Mouse (Mus musculus) kidney, adult 2 months (tissue): Measurements from ENCODE around the gene Gm45713. TPM values are rescaled to one million over a fixed set of nuclear protein-coding genes. Genes with fewer than 3 reads are reported as not detected.
A peak's percentile ranks its signal among the peaks of the same experiment; 100 is the strongest.

Source experiments
- DNase-seq: peaks from one replicate; pipeline ENCODE4 v3.0.0; 2021
- H3K27ac ChIP-seq: fragments of 200-500 bp; 2 replicates; pipeline ENCODE4 v1.5.1; 2012; ENCODE audit warnings: low read depth, low read length, control low read depth, inconsistent platforms; ENCODE audit not compliant: insufficient read depth
- H3K27me3 ChIP-seq: fragments of 200-500 bp; replicated peaks from 2 replicates; pipeline ENCODE4 v1.6.1; 2012; ENCODE audit warnings: mild to moderate bottlenecking, moderate library complexity, low read length, inconsistent platforms; ENCODE audit not compliant: control insufficient read depth, insufficient read depth
- H3K36me3 ChIP-seq: fragments of 200-500 bp; 2 replicates; pipeline ENCODE4 v1.6.1; 2012; ENCODE audit warnings: mild to moderate bottlenecking, moderate library complexity, low read length, inconsistent platforms; ENCODE audit not compliant: control insufficient read depth, insufficient read depth
- H3K4me1 ChIP-seq: fragments of 200-500 bp; 2 replicates; pipeline ENCODE4 v1.6.1; 2011; ENCODE audit warnings: low read length; ENCODE audit not compliant: control insufficient read depth, insufficient read depth
- H3K4me3 ChIP-seq: fragments of 200-500 bp; 2 replicates; pipeline ENCODE4 v1.5.1; 2011; ENCODE audit warnings: mild to moderate bottlenecking, low read depth, low read length, control low read depth; ENCODE audit not compliant: insufficient read depth
- CTCF ChIP-seq: fragments of 200-500 bp; conservative IDR thresholded peaks from 2 replicates; pipeline ENCODE4 v1.5.1; 2011; ENCODE audit warnings: low read depth, mild to moderate bottlenecking, control low read depth, low read length, moderate library complexity, mixed read lengths; ENCODE audit not compliant: insufficient read depth, insufficient read length
- POLR2A ChIP-seq: fragments of 200-500 bp; IDR thresholded peaks from one replicate; pipeline ENCODE4 v1.6.1; 2011; ENCODE audit warnings: low read depth, low read length, control low read depth
- whole genome bisulfite sequencing: fragments of 180-500 bp; shearing (Covaris S2); methylation state at CpG from one replicate; pipeline ENCODE4 v1.1.7; 2018; 5-methylcytosine and 5-hydroxymethylcytosine counted together
- polyA plus RNA-seq: library from polyadenylated mRNA; depleted of rRNA; stranded (reverse); fragments of >200 nt; gene quantifications from 2 replicates; pipeline ENCODE4 v1.2.3, GENCODE M21; 2012

Gene Gm45713
- polyA plus RNA-seq, 1 experiment = 5.6 TPM

DNA sequence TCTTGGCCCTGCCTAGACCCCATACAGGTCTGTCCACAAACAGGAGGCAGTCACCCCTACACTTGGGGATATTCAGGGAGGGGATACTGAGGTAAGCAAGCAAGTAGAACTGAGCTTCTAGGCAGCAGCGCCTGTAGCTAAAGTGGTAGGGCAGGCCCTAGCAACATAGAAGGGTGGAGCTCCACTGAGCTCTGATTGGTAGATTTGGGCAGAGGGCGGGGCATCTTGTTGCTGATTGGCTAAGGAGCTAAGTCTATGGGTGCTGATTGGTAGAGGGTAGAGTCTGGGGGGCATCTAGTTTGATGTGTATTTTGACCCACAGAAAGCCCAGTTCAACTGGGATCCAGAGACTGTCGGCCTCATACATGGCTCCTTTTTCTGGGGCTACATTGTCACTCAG, 33.5 kb upstream of the Gm45713 start:
- Histone ChIP-seq H3K4me1 (no peaks in the 10 kb centered on the region), H3K27me3 (peaks cover 2% of the 10 kb centered on the region), H3K27ac (no peak overlapping the region), H3K36me3 (no peaks in the 10 kb centered on the region), H3K4me3 (no peak overlapping the region)
- DNase-seq = no peak
- WGBS = 91% methylated on average over 3 of the region's 3 CpGs
- TF ChIP-seq CTCF = no peak

DNA sequence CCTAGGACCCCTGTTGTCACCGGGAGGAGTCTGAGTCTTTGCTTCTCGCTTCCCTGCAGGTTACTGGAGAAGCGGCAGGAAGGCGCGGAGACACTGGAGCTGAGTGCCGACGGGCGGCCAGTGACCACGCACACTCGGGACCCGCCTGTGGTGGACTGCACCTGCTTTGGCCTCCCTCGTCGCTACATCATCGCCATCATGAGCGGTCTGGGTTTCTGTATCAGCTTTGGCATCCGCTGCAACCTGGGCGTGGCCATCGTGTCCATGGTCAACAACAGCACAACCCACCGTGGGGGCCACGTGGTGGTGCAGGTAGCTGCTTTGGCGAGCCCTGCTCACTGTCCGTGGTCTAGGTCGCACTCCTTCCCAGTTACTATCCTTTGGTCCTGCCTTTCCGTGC, 32.6 kb upstream of the Gm45713 start:
- WGBS = 6% methylated on average over 24 of the region's 24 CpGs
- Histone ChIP-seq H3K27ac (no peak overlapping the region), H3K27me3 (peaks cover 2% of the 10 kb centered on the region), H3K4me3 (no peak overlapping the region), H3K36me3 (no peaks in the 10 kb centered on the region), H3K4me1 (no peaks in the 10 kb centered on the region)
- no peak for TF ChIP-seq CTCF
- TF ChIP-seq POLR2A = no peak
- no peak for DNase-seq

DNA sequence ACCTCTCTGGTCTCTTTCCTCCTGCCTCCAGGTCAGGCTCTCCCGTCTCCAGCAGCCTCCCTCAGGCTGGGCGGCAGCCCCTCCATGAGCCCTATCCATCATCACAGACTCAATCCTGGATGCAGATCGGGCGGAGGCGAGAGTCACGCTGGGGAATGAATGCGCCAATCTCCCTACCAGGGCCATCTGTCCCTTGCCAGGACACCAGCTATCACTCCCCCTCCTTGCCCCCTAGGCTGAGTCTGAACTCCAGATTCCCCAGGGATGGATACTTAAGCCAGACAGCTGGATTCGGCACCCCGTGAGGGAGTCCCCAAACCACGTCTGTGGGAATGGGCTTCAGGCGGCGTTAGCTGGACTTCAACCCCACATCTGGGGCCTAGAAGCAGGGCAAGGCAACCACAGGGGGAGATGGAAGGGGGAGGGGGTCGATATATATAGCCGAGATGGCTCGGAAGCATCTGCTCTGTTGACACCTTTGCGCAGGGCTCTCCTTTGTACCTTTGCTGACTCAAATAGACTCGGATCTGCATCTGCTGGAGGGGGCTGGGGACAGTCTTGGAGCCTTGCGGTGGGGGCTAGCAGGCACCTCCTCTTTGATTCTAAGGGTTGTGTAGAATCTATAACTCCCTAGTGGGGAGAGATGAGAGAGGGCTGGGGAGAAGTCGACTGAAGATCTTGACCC, 31.9 kb upstream of the Gm45713 start:
- peaks cover 2% of the 10 kb centered on the region for H3K27me3 ChIP-seq
- DNase-seq = no peak
- H3K4me3 ChIP-seq = no peak overlapping the region
- H3K36me3 ChIP-seq = no peaks in the 10 kb centered on the region
- H3K27ac ChIP-seq = no peak overlapping the region
- no peaks in the 10 kb centered on the region for H3K4me1 ChIP-seq
- TF ChIP-seq POLR2A = no peak
- no peak for TF ChIP-seq CTCF
- WGBS = 5% methylated on average over 19 of the region's 19 CpGs

DNA sequence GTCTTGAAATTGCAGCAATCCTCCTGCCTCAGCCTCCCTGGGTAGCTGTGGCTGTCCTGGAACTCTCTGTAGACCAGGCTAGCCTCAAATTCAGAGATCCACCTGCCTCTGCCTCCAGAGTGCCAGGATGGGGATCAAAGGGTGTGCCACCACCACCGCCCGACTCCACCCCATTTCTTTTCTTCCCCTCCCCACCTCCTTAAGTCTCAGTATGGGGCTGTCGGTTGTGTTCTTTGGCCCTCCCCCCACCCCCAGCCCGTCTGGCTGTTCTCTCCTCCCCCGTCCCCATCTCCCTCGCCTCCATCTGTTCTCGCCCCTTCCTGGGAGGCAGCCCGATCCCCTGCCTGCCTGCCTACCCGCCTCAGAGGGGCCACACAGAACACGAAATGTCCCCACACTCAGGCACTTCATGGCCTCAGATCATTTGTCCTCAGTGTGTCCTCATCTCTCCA, 30.9 kb upstream of the Gm45713 start:
- no peak for DNase-seq
- WGBS = 31% methylated on average over 10 of the region's 10 CpGs
- Histone ChIP-seq H3K4me1 (no peaks in the 10 kb centered on the region), H3K27me3 (peaks cover 2% of the 10 kb centered on the region), H3K4me3 (no peak overlapping the region), H3K36me3 (no peaks in the 10 kb centered on the region), H3K27ac (no peak overlapping the region)
- no peak for TF ChIP-seq CTCF
- no peak for TF ChIP-seq POLR2A

DNA sequence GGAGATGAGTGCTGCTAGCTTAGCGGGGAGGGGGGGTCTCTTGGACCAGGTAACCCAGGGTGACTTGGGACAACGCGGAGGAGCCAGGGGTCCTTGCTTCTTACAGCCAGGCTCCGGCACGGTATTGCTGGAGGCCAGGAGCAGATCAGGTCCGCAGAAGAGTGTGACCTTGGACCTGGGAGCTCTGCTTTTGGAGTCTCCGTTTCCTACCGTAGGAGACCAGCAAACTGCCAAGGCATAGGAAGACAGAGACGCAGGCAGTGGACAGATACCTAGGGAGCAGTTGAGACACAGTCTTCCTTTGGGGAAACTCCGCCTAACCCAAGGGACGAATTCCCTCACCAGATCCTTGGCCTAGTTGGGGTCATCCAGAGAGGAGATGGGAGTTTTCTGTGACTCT, 29.7 kb upstream of the Gm45713 start:
- Histone ChIP-seq H3K27me3 (peaks cover 2% of the 10 kb centered on the region), H3K4me3 (no peak overlapping the region), H3K36me3 (no peaks in the 10 kb centered on the region), H3K27ac (no peak overlapping the region), H3K4me1 (no peaks in the 10 kb centered on the region; the same call in 1 of the 2 replicates)
- TF ChIP-seq CTCF (no peak), POLR2A (no peak)
- no peak for DNase-seq
- 68% methylated on average over 11 of the region's 11 CpGs for WGBS

DNA sequence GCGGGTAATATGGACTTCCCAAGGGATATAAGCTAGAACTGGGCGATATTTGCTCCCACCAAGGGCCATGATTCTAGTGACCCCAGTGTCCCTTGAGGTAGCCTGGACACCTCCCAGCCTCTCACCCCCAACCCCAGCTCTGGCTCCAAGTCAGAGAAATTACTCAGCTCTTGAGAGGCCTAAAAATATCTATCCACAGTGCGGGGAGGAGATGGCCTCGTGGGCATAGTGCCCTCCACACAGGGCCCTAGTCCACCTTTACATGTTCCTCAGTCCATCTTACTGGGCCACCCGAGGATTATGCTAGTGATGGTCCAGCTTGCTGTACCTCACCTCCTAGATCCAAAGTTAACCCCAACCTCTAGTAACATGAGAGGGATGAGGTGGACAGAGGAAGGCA, 28.8 kb upstream of the Gm45713 start:
- H3K27ac ChIP-seq = no peak overlapping the region
- H3K4me1 ChIP-seq = no peaks in the 10 kb centered on the region; the same call in 1 of the 2 replicates
- no peak overlapping the region for H3K4me3 ChIP-seq
- peaks cover 2% of the 10 kb centered on the region for H3K27me3 ChIP-seq
- H3K36me3 ChIP-seq = no peaks in the 10 kb centered on the region
- no peak for TF ChIP-seq CTCF
- no peak for TF ChIP-seq POLR2A
- DNase-seq = no peak
- WGBS = 74% methylated on average over 5 of the region's 5 CpGs

DNA sequence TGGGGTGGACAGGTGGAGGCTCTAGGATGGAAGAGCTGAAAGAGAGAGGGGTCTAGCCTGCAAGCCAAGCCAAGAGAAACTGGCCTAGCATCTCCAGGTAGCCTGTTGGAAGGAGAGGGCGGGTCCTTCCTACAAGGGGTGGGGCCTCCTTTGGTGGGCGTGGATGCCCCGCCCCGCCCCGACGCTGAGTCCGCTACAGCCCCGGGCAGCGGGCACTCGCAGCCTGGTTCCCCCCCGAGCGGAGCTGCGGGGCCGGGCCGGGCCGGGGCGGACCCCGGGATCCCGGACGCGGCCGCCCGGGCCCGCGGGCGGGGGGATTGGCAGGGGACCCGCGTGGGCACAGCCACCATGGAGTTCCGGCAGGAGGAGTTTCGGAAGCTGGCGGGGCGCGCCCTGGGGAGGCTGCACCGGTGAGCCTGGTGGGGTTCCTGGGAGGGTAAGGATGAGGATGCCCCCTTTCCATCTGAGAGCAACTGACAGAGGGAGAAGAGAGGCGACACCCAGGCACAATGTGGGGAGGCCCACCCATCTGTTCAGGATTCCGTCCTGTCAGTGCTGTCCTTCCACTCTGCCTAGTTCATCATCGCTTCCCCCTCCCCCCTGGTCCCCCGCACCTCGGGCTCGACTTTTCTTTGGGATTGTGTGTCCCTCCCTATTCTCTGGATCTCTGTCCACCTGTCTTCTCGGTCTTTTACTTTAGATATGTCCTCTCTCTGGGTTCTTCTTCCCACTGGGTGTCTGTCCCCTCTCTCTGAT, 27.9 kb upstream of the Gm45713 start, which contains the start of gene Slc17a7:
Gene Slc17a7, plus strand, starts transcription at position 215 of the 756 bp plus-strand sequence.
- H3K4me1 ChIP-seq = no peaks in the 10 kb centered on the region; the same call in 1 of the 2 replicates
- WGBS = 5% methylated on average over 40 of the region's 41 CpGs
- no peaks in the 10 kb centered on the region for H3K36me3 ChIP-seq
- no peak within 1 kb of the TSS for H3K27ac ChIP-seq
- peaks cover 2% of the 10 kb centered on the region for H3K27me3 ChIP-seq
- TF ChIP-seq POLR2A = no peak
- TF ChIP-seq CTCF = no peak
- peak; percentile 44 for DNase-seq
- 0 out of 2 replicates have a peak within 1 kb of the TSS, but pooled peaks have one; percentile 4 for H3K4me3 ChIP-seq
